Mouse (Mus musculus) neutrophil, adult 83 days (primary cell): Measurements from ENCODE around the gene Cd3eap. TPM values are rescaled to one million over a fixed set of nuclear protein-coding genes. Genes with fewer than 3 reads are reported as not detected.

Source experiments
- total RNA-seq, 2 experiments: library from RNA; stranded (reverse); gene quantifications; one replicate each; pipeline ENCODE4 v1.2.4; 2023

Gene Cd3eap
- 1 to 10 TPM; 5.5 to 5.8 TPM for total RNA-seq

GRCm38 (mm10) chr7:19359299-19359891 is at the start of gene Cd3eap, which contains the start of gene Ppp1r13l:
TSS of gene Cd3eap (minus strand) at chr7:19359483.
TSS of gene Ppp1r13l (plus strand) at chr7:19359749.

GRCm38 (mm10) chr7:19404476-19404875 is 45.2 kb upstream of the Cd3eap start, which contains the start of gene Ckm:
TSS of gene Ckm (plus strand) at chr7:19404776.

GRCm38 (mm10) chr7:19403731-19404296 is 44.5 kb upstream of the Cd3eap start, which contains the start of gene Klc3:
TSS of gene Klc3 (minus strand) at chr7:19404104.

GRCm38 (mm10) chr7:19381377-19382165 is 22.3 kb upstream of the Cd3eap start, which contains the start of gene Ercc2:
TSS of gene Ercc2 (plus strand) at chr7:19382010.

GRCm38 (mm10) chr7:19344237-19344847 is 14.9 kb downstream of the Cd3eap start, which contains the start of gene Ercc1:
TSS of gene Ercc1 (plus strand) at chr7:19344778.

GRCm38 (mm10) chr7:19309884-19310641 is 49.2 kb downstream of the Cd3eap start, which contains the start of gene Fosb:
TSS of gene Fosb (minus strand) at chr7:19310051.

Other genes starting within 250 kb of the Cd3eap start
- gene Gm4969, start 241.1 kb downstream of the Cd3eap start, total RNA-seq, result not detected
- gene Fbxo46, start 239.6 kb downstream of the Cd3eap start, total RNA-seq, result 10 to 100 TPM; 16.2 to 16.6 TPM
- gene Qpctl, start 210.2 kb downstream of the Cd3eap start, total RNA-seq, result 10 to 100 TPM; 10.4 to 10.8 TPM
- 10 to 100 TPM; 44.8 to 49.2 TPM for gene Snrpd2, start 209.8 kb downstream of the Cd3eap start, total RNA-seq
- not detected for gene Gipr, start 193.4 kb downstream of the Cd3eap start, total RNA-seq
- 10 to 100 TPM; 59.9 to 73.3 TPM for gene Eml2, start 183.1 kb downstream of the Cd3eap start, total RNA-seq
- gene Gpr4, start 146.9 kb downstream of the Cd3eap start, total RNA-seq, result not detected
- gene Opa3, start 131.1 kb downstream of the Cd3eap start, total RNA-seq, result 10 to 100 TPM; 22.5 to 24.0 TPM
- 100 to 1,000 TPM; 586 to 605 TPM for gene Vasp, start 87.7 kb downstream of the Cd3eap start, total RNA-seq
- gene Ppm1n, start 79.4 kb downstream of the Cd3eap start, total RNA-seq, result 1 to 10 TPM in 1 of 2 experiments, not detected in 1; 2.1 TPM
- gene Rtn2, start 76.9 kb downstream of the Cd3eap start, total RNA-seq, result not detected
- gene Fosb, start 49.4 kb downstream of the Cd3eap start, total RNA-seq, result 1,000 to 10,000 TPM; 1,994 to 3,359 TPM
- gene Ercc1, start 14.7 kb downstream of the Cd3eap start, total RNA-seq, result 10 to 100 TPM; 16.8 to 19.7 TPM
- 1 to 10 TPM; 2.9 to 5.6 TPM for gene Ppp1r13l, start 266 bp upstream of the Cd3eap start, total RNA-seq
- gene Ercc2, start 22.5 kb upstream of the Cd3eap start, total RNA-seq, result 10 to 100 TPM; 13.2 to 23.6 TPM
- not detected for gene Klc3, start 44.6 kb upstream of the Cd3eap start, total RNA-seq
- gene Ckm, start 45.3 kb upstream of the Cd3eap start, total RNA-seq, result 1 to 10 TPM; 3.4 to 4.7 TPM
- 10 to 100 TPM; 26.4 to 28.6 TPM for gene Mark4, start 99.3 kb upstream of the Cd3eap start, total RNA-seq
- gene Exoc3l2, start 103.8 kb upstream of the Cd3eap start, total RNA-seq, result under 1 TPM; 0.24 to 0.35 TPM
- gene Bloc1s3, start 148.9 kb upstream of the Cd3eap start, total RNA-seq, result 1 to 10 TPM; 7.4 to 7.9 TPM
- gene Trappc6a, start 148.9 kb upstream of the Cd3eap start, total RNA-seq, result 10 to 100 TPM; 22.1 to 24.5 TPM
- not detected for gene Nkpd1, start 158.4 kb upstream of the Cd3eap start, total RNA-seq
- gene Ppp1r37, start 203.6 kb upstream of the Cd3eap start, total RNA-seq, result 10 to 100 TPM; 31.9 to 36.5 TPM
- 1 to 10 TPM; 3.0 to 3.5 TPM for gene Zfp296, start 217.8 kb upstream of the Cd3eap start, total RNA-seq
- 10 to 100 TPM; 53.1 to 56.2 TPM for gene Gemin7, start 218.1 kb upstream of the Cd3eap start, total RNA-seq
- gene Clasrp, start 245.0 kb upstream of the Cd3eap start, total RNA-seq, result 10 to 100 TPM; 51.8 to 52.1 TPM